In the genomic region with DNA sequence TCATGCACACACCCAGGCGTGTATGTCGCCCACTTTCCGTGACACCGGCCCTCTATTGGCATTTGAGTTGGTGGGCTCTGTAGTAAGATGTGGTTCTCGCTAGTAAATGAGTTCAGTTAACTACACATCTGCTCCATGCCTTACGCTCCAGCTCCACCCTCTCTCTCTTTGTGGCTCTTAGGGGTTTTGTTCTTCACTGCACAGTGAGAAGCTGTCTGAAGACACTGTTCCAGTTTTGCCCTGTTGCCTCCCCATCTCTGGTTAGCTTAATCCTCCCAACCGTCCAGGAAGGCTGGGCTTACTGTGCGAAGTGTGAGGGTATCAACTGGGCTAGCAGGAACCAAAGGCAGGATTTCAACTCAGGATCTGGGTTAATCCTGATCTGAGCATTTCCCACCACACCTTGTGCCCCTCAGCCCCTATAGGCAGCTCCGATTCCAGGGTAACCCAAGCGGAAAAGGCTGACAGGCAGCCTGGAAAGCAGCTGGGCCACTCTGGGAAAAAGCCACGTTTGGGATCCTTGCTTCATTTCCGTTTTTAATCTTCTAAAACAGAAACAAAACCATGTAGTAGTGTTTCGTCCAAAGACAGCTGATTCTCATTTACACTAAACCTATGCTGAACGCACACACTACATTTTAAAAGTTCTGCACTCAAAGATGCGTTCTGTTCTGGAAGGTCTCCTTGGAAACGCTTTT, we compare ENCODE assay signal across 8 mouse cellular contexts. TPM values are rescaled to one million over a fixed set of nuclear protein-coding genes. Genes with fewer than 3 reads are reported as not detected.
DNase-seq lines count a peak whose midpoint lies in the region; ATAC-seq lines count a peak whose summit lies in the region.

No protein-coding gene starts in this region.

- peak; percentile 17 for DNase-seq in embryo, embryonic 9.5 days (ENCODE audit: extremely low spot score)
- no peak for DNase-seq in embryo, embryonic 11 days
- no peak for DNase-seq in kidney, adult 18-20 months
- no peak for DNase-seq in frontal cortex, postnatal 10 days (ENCODE audit: low spot score in 2 of 2)
- DNase-seq in testis, postnatal 10 days (ENCODE audit: low spot score) = no peak

- H3K27ac ChIP-seq in kidney, embryonic 15.5 days = peak overlapping the region; percentile 84
- peak overlapping the region; percentile 65 for H3K27ac ChIP-seq in hindbrain, embryonic 12.5 days
- H3K27ac ChIP-seq in neural tube, embryonic 15.5 days (replicated peaks) = peak overlapping the region; percentile 29

- H3K4me2 ChIP-seq in kidney, embryonic 15.5 days = peak overlapping the region; percentile 9; the same call in 1 of the 2 replicates
- no peak overlapping the region for H3K4me2 ChIP-seq in hindbrain, embryonic 12.5 days (replicated peaks)
- H3K4me2 ChIP-seq in neural tube, embryonic 15.5 days = no peak overlapping the region

- H3K36me3 ChIP-seq in kidney, embryonic 15.5 days = no peaks in the 10 kb centered on the region
- no peaks in the 10 kb centered on the region for H3K36me3 ChIP-seq in hindbrain, embryonic 12.5 days
- H3K36me3 ChIP-seq in neural tube, embryonic 15.5 days = no peaks in the 10 kb centered on the region

- H3K27me3 ChIP-seq in kidney, embryonic 15.5 days = no peaks in the 10 kb centered on the region
- H3K27me3 ChIP-seq in hindbrain, embryonic 12.5 days = no peaks in the 10 kb centered on the region
- no peaks in the 10 kb centered on the region for H3K27me3 ChIP-seq in neural tube, embryonic 15.5 days (replicated peaks)

- no peak for ATAC-seq in kidney, embryonic 15.5 days (replicated peaks; ENCODE audit: low FRiP score)
- no peak for ATAC-seq in hindbrain, embryonic 12.5 days (ENCODE audit: low FRiP score)
- no peak for ATAC-seq in neural tube, embryonic 15.5 days (ENCODE audit: low FRiP score)

- 55% methylated on average over 16 of the region's 16 CpGs for WGBS in kidney, embryonic 15.5 days
- WGBS in hindbrain, embryonic 12.5 days = 45% methylated on average over 16 of the region's 16 CpGs
- 33% methylated on average over 16 of the region's 16 CpGs for WGBS in neural tube, embryonic 15.5 days

- no peak overlapping the region for H3K9ac ChIP-seq in kidney, embryonic 15.5 days
- no peak overlapping the region for H3K9ac ChIP-seq in hindbrain, embryonic 12.5 days
- H3K9ac ChIP-seq in neural tube, embryonic 15.5 days (replicated peaks) = no peak overlapping the region

- H3K9me3 ChIP-seq in kidney, embryonic 15.5 days (replicated peaks) = no peaks in the 10 kb centered on the region
- H3K9me3 ChIP-seq in hindbrain, embryonic 12.5 days (replicated peaks) = no peaks in the 10 kb centered on the region
- no peaks in the 10 kb centered on the region for H3K9me3 ChIP-seq in neural tube, embryonic 15.5 days (replicated peaks)

- peaks cover 92% of the 10 kb centered on the region for H3K4me1 ChIP-seq in kidney, embryonic 15.5 days
- H3K4me1 ChIP-seq in hindbrain, embryonic 12.5 days = peaks cover 66% of the 10 kb centered on the region
- peaks cover 64% of the 10 kb centered on the region for H3K4me1 ChIP-seq in neural tube, embryonic 15.5 days

- no peak overlapping the region for H3K4me3 ChIP-seq in kidney, embryonic 15.5 days (replicated peaks)
- H3K4me3 ChIP-seq in hindbrain, embryonic 12.5 days = no peak overlapping the region
- H3K4me3 ChIP-seq in neural tube, embryonic 15.5 days (replicated peaks) = no peak overlapping the region

RNA-seq across cellular contexts. Expression of gene Nxn, which starts 45.9 kb away (rescaled TPM):
- 30.2 and 33.1 TPM in 2 replicates for polyA plus RNA-seq in kidney, embryonic 15.5 days (2015; fragmentation: Nextera tagmentation; extraction: Ambion mirVana)
- 54.3 and 57.3 TPM in 2 replicates for polyA plus RNA-seq in hindbrain, embryonic 12.5 days (2016; fragmentation: Nextera tagmentation; extraction: Ambion mirVana)
- polyA plus RNA-seq in neural tube, embryonic 15.5 days (2015; fragmentation: Nextera tagmentation; extraction: Ambion mirVana) = 27.3 and 29.8 TPM in 2 replicates

RNA-seq across cellular contexts. Expression of gene Timm22, which starts 53.7 kb away (rescaled TPM):
- polyA plus RNA-seq in kidney, embryonic 15.5 days (2015; fragmentation: Nextera tagmentation; extraction: Ambion mirVana) = 105 and 111 TPM in 2 replicates
- polyA plus RNA-seq in hindbrain, embryonic 12.5 days (2016; fragmentation: Nextera tagmentation; extraction: Ambion mirVana) = 111 and 113 TPM in 2 replicates
- 107 and 108 TPM in 2 replicates for polyA plus RNA-seq in neural tube, embryonic 15.5 days (2015; fragmentation: Nextera tagmentation; extraction: Ambion mirVana)

Comparison
In these comparisons a context has a peak if more than half of its experiments do, and no peak if none do; other contexts are left out.
1. H3K27ac ChIP-seq: peak in every context shown above with its lines; median percentile 84 in kidney, embryonic 15.5 days; 65 in hindbrain, embryonic 12.5 days; 29 in neural tube, embryonic 15.5 days.